Mouse (Mus musculus) cortical plate, adult 2 months (tissue): Measurements from ENCODE around the gene Tor1aip2.

Experiments used
- CTCF ChIP-seq: fragments of 200-500 bp; IDR thresholded peaks from 2 replicates; pipeline ENCODE4 v1.5.1; 2011; ENCODE audit warnings: mild to moderate bottlenecking, control low read depth, low read length; ENCODE audit not compliant: insufficient read depth; ENCODE audit errors: extremely low read depth
- POLR2A ChIP-seq: fragments of 200-500 bp; IDR thresholded peaks from 2 replicates; pipeline ENCODE4 v1.6.1; 2011; ENCODE audit warnings: mild to moderate bottlenecking, low read length, control low read depth; ENCODE audit not compliant: insufficient read depth; ENCODE audit errors: extremely low read depth

DNA sequence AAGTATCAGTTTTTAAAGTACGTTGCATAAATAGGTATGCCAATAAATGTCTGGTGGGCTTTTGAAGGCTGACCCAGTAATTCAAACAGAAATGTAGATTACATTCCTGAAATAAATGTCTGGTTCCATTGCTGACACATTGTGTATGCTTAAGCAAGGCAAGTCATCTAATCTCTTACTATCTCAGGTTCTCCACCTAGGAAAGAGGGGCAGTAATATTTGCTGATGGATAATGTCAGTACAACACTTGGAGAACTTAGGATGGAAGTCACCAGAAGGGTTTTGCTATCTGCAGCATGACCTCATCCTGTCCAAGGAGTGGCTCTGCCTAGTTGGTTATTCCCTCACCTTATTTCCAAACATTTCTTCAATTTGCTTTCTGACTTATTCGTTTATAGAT lies 40.7 kb upstream of the Tor1aip2 start:
- TF ChIP-seq POLR2A, result no peak
- no peak for TF ChIP-seq CTCF
